Mouse (Mus musculus) olfactory bulb, adult 2 months (tissue): ENCODE data around the gene Gm9821. TPM values are rescaled to one million over a fixed set of nuclear protein-coding genes. Genes with fewer than 3 reads are reported as not detected.

Source experiments
- H3K27ac ChIP-seq: fragments of 200-500 bp; 2 replicates; pipeline ENCODE4 v1.5.1; 2012; ENCODE audit warnings: low read depth, low read length; ENCODE audit not compliant: insufficient read depth
- H3K4me1 ChIP-seq: fragments of 200-500 bp; 2 replicates; pipeline ENCODE4 v1.6.1; 2012; ENCODE audit warnings: low read length; ENCODE audit not compliant: control insufficient read depth, insufficient read depth
- H3K4me3 ChIP-seq: fragments of 200-500 bp; 2 replicates; pipeline ENCODE4 v1.5.1; 2012; ENCODE audit warnings: mild to moderate bottlenecking, low read depth, low read length, moderate library complexity; ENCODE audit not compliant: insufficient read depth
- CTCF ChIP-seq: fragments of 200-500 bp; IDR thresholded peaks from 2 replicates; pipeline ENCODE4 v1.5.1; 2012; ENCODE audit warnings: low read depth, mild to moderate bottlenecking, low read length, moderate library complexity; ENCODE audit not compliant: insufficient read depth
- POLR2A ChIP-seq: fragments of 200-500 bp; IDR thresholded peaks from 2 replicates; pipeline ENCODE4 v1.6.1; 2012; ENCODE audit warnings: mild to moderate bottlenecking, low read depth, low read length, moderate library complexity; ENCODE audit not compliant: insufficient read depth
- WGBS: fragments of 180-500 bp; shearing (Covaris S2); methylation state at CpG from one replicate; pipeline ENCODE4 v1.1.7; 2018; 5-methylcytosine and 5-hydroxymethylcytosine counted together
- polyA plus RNA-seq: library from polyadenylated mRNA; stranded (reverse); fragments of >200 nt; gene quantifications from 2 replicates; pipeline ENCODE4 v1.2.4, GENCODE M21; 2012; ENCODE audit warnings: low replicate concordance; ENCODE audit not compliant: missing spikeins, insufficient read depth, insufficient read length

The Gm9821 gene
- polyA plus RNA-seq = not detected in 2 replicates

DNA sequence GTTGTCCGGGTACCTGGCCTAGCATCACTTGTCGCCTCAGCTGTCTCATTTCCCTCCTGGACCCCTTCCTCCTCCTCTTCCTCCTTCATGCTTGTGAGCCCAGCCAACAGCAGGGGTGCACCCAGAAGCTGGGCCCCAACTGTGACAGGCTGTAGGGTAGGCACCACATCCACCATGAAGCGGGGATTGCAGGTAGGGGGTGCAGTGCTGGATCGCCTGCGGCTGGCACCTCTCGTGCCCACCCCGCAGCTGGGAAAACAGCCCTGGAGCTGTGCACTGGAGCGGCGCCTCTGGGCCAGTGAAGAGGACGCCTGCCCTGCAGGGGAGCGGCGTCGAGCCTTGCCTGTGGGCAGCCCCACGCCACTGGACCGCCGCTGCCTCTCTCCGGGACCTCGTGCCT, at the start of gene Gm9821:
Gm9821 (plus strand) TSS at position 221 of the 400 bp plus-strand sequence.
- 88% methylated on average over 18 of the region's 18 CpGs for WGBS

DNA sequence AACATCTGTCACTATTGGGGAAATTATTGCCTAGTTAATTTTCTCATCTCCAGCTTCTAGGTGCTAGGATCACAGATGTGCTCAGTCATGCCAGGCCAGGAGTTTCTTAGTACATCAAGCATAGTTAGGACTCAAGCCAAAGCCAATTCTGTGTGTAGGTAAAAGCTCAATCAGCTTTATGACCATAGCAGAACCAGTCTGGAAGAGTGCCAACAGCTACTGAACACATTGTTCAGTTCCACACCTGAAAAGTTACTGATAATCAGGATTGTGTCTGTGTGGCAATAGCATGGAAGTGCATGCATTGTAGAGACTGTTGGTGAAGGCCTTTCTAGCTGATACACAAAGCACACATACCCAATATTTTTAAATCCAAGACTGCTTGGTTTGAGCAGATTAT, 47.5 kb upstream of the Gm9821 start:
- H3K4me3 ChIP-seq = no peak overlapping the region
- H3K4me1 ChIP-seq = peaks cover 5% of the 10 kb centered on the region
- TF ChIP-seq POLR2A (no peak), CTCF (no peak)
- no peak overlapping the region for H3K27ac ChIP-seq

More for the DNA sequence above, at the start of gene Gm9821:
- Histone ChIP-seq H3K4me3 (no peak within 1 kb of the TSS), H3K4me1 (peaks cover 53% of the 10 kb centered on the region), H3K27ac (peak within 1 kb of the TSS; percentile 18; the same call in 1 of the 2 replicates)
- TF ChIP-seq CTCF = no peak
- no peak for TF ChIP-seq POLR2A

DNA sequence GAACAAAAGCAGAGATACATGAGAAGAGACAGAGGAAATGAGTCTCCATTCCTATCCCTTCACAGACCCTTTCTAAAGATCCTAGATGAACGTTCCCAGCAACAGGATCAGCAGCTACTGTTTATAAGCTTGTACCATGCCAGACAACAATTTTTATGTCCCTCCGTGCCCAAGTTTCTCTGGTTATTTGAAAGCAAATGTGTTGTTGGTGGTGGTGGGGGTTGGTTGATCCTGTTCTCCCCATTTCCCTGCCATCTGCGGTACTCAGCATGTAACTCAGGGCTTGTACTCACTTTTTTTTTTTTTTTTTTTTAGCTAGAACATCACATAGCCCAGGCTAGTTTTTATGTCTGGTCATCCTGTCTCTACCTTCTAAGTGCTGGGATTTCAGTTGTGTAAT, 46.4 kb upstream of the Gm9821 start:
- TF ChIP-seq POLR2A (no peak), CTCF (no peak)
- no peak overlapping the region for H3K4me3 ChIP-seq
- WGBS = 91% methylated on average over 3 of the region's 3 CpGs
- H3K27ac ChIP-seq = no peak overlapping the region
- H3K4me1 ChIP-seq = peaks cover 5% of the 10 kb centered on the region

DNA sequence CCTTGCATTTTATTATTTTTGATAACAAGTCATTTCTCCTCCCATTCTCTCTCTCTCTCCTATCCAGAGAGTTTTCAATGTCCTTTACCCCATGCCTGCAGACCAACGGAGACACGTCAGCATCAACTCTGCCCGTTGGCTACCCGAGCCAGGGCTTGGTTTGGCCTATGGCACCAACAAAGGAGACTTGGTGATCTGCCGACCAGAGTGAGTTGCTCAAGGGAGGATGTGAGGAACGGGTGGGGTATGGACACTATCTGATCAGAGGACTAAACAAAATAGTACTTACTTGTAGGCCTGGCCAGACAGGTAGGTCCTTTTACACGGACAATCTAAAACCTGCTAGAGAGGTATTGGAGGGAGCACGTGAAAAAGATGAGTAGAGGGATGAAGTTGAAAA, 45.1 kb upstream of the Gm9821 start:
- no peak overlapping the region for H3K4me3 ChIP-seq
- no peak overlapping the region for H3K27ac ChIP-seq
- 94% methylated on average over 8 of the region's 8 CpGs for WGBS
- TF ChIP-seq POLR2A (no peak), CTCF (no peak)
- H3K4me1 ChIP-seq = peaks cover 11% of the 10 kb centered on the region

DNA sequence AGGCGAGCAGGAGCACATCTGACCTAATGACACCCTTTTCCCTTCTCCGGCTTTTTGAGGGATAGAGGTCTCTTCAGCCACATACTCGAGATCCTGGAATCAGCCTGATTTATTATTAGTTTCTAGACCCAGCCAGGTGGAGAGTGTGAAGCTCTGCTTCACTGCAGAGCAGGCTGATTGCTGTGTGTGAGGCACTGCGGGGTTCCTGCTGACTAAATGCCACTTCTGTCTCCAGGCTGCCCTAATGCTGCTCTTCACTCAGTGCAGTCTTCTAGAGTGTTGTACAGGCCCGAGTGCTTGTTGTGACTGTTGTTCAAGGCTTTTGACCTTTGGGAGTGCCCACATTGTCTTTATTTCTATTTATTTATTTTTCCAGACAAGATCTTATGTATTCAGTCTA, 43.2 kb upstream of the Gm9821 start:
- H3K27ac ChIP-seq = peak overlapping the region; percentile 68
- TF ChIP-seq POLR2A = no peak
- TF ChIP-seq CTCF = no peak
- WGBS = 45% methylated on average over 5 of the region's 5 CpGs
- H3K4me1 ChIP-seq = peaks cover 11% of the 10 kb centered on the region
- no peak overlapping the region for H3K4me3 ChIP-seq

DNA sequence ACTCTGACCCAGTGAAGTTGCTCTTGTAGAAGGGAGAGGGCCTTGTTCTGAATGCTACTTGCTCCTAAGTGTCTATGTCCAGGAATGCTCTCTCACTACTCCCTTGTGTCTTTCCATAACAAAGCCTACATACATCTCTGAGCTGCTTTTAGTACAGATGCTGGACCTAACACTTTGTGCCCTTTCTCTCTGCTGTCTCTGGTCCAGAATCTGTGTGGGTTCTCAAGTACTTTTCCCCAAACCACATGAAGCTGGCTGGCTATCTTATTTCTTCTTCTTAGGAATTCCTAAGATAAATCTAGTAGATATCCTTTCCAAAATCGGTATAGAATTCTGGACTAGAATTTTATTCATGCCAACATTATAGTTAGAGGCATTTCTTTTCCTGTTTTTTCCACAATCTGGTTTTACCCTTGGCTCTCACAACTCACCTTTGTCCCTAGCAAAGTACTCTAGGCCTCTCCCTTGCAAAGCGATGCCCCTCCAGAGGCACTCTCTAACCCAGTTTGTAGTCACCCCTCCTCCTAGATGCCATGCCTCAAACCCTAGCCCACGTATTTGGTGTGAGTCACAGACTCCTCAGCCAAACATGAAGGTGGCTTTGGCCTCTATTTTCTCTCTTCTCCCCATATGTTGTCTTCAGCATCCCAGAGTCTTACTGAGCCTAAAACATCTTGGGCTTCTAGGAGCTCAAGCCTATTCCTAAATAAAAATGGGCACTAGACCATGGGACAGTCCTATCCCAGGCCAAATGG, 42.2 kb upstream of the Gm9821 start:
- Histone ChIP-seq H3K4me3 (no peak overlapping the region), H3K27ac (peak overlapping the region; percentile 12; the same call in 1 of the 2 replicates), H3K4me1 (peaks cover 11% of the 10 kb centered on the region)
- TF ChIP-seq CTCF = no peak
- no peak for TF ChIP-seq POLR2A
- 46% methylated on average over 3 of the region's 3 CpGs for WGBS

DNA sequence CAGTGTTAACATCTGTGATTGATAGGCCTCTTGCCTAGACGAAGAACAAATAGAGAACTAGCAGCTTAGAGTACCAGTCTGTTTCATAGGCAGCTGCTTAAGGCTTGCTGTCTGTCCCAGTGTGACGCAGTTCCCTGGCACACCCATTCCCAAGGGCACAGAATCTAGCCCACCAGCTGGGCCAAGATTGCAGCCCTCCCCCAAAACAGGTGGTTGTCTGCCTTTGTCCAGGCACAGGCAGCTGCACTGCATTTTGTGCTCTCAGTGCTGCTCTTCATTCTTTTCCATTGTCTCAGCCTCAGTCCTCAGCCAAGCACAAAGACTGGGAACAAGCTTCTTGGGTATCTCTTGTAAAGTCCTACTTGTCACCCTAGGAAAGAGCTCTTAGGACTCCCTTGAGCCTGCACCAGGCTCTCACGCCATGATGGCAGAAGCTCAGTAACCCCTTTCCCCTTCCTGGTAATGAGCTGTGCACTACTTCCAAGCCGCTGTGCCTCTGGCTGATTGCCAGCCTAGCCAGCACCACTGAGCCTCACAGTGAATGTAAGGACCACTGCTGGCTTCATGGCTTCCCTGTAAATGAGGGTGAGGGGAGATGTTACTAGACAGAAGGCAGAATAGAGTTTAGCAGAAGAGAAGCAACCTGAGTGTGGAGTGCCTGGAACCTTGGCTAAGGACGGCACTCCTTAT, 40.7 kb upstream of the Gm9821 start:
- WGBS = 44% methylated on average over 5 of the region's 5 CpGs
- H3K4me1 ChIP-seq = peaks cover 9% of the 10 kb centered on the region
- TF ChIP-seq POLR2A (no peak), CTCF (no peak)
- no peak overlapping the region for H3K4me3 ChIP-seq
- peak overlapping the region; percentile 27 for H3K27ac ChIP-seq

DNA sequence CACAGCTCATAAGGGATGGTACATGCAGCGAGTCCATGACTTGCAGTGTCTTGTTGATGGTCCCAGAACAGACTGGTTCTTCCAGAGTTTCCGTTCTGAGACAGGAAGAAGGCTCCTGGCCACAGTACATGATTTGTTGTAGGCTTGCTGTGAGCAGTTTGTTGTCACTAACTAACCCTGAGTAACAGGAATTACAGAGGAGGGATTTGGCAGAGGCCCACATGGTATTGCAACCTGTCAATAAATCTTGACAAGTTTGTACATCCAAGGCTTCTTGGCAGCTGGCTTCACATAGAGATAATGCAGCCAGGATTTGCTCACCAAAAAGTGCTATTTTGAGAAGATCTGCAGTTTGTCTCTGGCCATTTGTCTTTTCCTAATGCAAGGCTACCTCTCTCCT, 39.4 kb upstream of the Gm9821 start:
- 94% methylated on average over 2 of the region's 2 CpGs for WGBS
- Histone ChIP-seq H3K4me1 (peaks cover 9% of the 10 kb centered on the region), H3K27ac (no peak overlapping the region), H3K4me3 (no peak overlapping the region)
- TF ChIP-seq CTCF = no peak
- TF ChIP-seq POLR2A = no peak

DNA sequence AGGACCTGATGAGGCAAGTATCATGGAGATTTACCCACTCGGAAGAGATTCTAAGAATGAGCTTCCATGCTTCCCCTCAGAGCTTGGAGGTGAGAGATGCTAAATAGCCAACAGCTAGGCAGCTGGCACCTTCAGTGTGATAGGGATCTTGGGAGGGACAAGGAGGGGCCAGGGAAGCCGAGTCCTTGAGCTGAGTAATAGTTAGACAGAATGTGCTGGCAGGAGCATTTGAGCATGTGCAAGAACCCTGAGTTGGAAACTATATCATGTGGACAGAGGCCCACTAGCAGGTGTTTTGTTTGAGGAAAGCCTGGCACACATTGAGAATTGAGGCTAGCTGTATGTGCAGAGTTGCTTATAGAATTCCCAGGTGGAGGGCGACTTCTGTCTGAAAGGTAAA, 32.9 kb upstream of the Gm9821 start:
- Histone ChIP-seq H3K4me1 (peaks cover 5% of the 10 kb centered on the region; the same call in 1 of the 2 replicates), H3K4me3 (no peak overlapping the region), H3K27ac (no peak overlapping the region)
- 66% methylated on average over 3 of the region's 3 CpGs for WGBS
- TF ChIP-seq POLR2A = no peak
- TF ChIP-seq CTCF = no peak
